Mouse (Mus musculus): Measurements from ENCODE around the gene Srpr. TPM values are rescaled to one million over a fixed set of nuclear protein-coding genes. Genes with fewer than 3 reads are reported as not detected.

Srpr gene
- polyA plus RNA-seq, 1 experiment from 2014 or later, result 98.7 TPM

DNA sequence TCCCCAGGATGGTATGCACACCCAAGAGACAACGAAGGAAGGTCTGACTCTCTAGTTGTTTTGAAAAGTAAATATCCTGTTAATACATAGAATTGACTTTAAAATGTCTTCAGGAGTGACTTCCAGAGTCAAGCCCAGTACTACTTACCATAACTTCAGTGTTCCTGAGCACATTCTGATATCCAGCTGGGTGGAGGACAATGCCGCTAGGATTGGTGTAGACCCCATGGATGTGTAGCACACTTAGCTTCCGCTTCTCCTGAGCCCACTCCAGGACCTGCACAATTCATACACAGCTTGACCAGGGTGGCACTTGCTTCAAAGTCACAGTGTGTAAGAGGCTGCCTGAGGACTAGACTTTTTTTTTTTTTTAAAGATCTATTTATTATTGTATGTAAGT, 23.5 kb downstream of the Srpr start:
- H3K36me3 ChIP-seq (ENCODE audit: control insufficient read depth, insufficient read depth, low read length), result no peaks in the 10 kb centered on the region; the same call in 1 of the 2 replicates

DNA sequence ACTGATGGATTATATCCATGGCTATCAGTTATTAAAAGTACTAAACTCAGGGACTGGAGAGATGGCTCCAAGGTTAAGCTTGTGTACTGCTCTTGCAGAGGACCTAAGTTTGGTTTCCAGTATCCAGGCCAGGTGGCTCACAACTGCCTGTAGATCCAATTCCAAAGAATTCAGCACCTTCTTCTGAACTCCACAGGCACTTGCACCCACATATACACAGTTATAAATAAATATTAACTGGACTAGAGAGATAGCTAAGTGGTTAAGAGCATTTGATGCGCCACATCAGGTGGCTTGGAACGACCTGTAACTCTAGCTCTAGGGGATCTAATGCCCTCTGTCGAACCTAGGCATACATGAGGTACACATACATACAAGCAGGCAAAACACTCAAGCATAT, 28.7 kb downstream of the Srpr start:
- Histone ChIP-seq H3K27ac (ENCODE audit: low read depth, low read length) (no peak overlapping the region), H3K9ac (ENCODE audit: low read depth, low read length) (no peak overlapping the region), H3K4me3 (ENCODE audit: low read depth, low read length) (no peak overlapping the region), H3K36me3 (ENCODE audit: control insufficient read depth, insufficient read depth, low read length) (no peaks in the 10 kb centered on the region), H3K4me2 (no peak overlapping the region), H3K9me3 (ENCODE audit: control insufficient read depth, low read length) (no peaks in the 10 kb centered on the region), H3K4me1 (replicated peaks; ENCODE audit: control insufficient read depth, insufficient read depth, low read length) (no peaks in the 10 kb centered on the region), H3K27me3 (replicated peaks; ENCODE audit: control insufficient read depth, insufficient read depth, low read length) (no peaks in the 10 kb centered on the region)
- DNase-seq (ENCODE audit: low spot score), result no peak
- 87% methylated on average over 3 of the region's 3 CpGs for WGBS
- ATAC-seq (replicated peaks; ENCODE audit: low FRiP score), result no peak

More for the DNA sequence above, 23.5 kb downstream of the Srpr start:
- 97% methylated on average over 3 of the region's 3 CpGs for WGBS
- DNase-seq (ENCODE audit: low spot score) (no peak), ATAC-seq (replicated peaks; ENCODE audit: low FRiP score) (no peak)
- H3K27me3 ChIP-seq (replicated peaks; ENCODE audit: control insufficient read depth, insufficient read depth, low read length), result no peaks in the 10 kb centered on the region
- H3K9me3 ChIP-seq (ENCODE audit: control insufficient read depth, low read length), result no peaks in the 10 kb centered on the region
- H3K9ac ChIP-seq (ENCODE audit: low read depth, low read length), result no peak overlapping the region
- no peak overlapping the region for H3K27ac ChIP-seq (ENCODE audit: low read depth, low read length)
- H3K4me1 ChIP-seq (replicated peaks; ENCODE audit: control insufficient read depth, insufficient read depth, low read length), result no peaks in the 10 kb centered on the region
- no peak overlapping the region for H3K4me2 ChIP-seq
- no peak overlapping the region for H3K4me3 ChIP-seq (ENCODE audit: low read depth, low read length)

DNA sequence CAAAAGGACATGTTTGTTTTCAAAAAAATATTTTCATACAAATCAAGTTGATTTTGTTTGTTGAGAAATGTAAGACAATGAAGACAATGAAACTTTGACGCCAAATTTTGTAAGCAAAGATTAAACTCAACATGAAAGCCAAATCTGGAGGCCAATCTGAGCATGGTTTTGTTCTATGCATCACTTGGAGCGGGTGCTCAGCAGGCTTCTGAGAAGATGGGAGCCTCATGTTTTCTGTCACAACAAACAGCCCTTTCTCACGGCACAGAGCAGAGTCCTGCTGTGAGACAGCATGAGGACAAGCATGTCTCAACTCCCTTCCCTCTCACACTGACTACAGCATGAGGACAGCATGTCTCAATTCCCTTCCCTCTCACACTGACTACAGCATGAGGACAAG, 36.0 kb downstream of the Srpr start:
- no peaks in the 10 kb centered on the region for H3K36me3 ChIP-seq (ENCODE audit: control insufficient read depth, insufficient read depth, low read length)
- H3K4me2 ChIP-seq, result no peak overlapping the region
- H3K4me1 ChIP-seq (replicated peaks; ENCODE audit: control insufficient read depth, insufficient read depth, low read length), result no peaks in the 10 kb centered on the region
- H3K27ac ChIP-seq (ENCODE audit: low read depth, low read length), result no peak overlapping the region
- ATAC-seq (replicated peaks; ENCODE audit: low FRiP score) (no peak), DNase-seq (ENCODE audit: low spot score) (no peak)
- no peaks in the 10 kb centered on the region for H3K9me3 ChIP-seq (ENCODE audit: control insufficient read depth, low read length)
- H3K27me3 ChIP-seq (replicated peaks; ENCODE audit: control insufficient read depth, insufficient read depth, low read length), result no peaks in the 10 kb centered on the region
- no peak overlapping the region for H3K4me3 ChIP-seq (ENCODE audit: low read depth, low read length)
- WGBS, result 69% methylated on average over 3 of the region's 3 CpGs
- no peak overlapping the region for H3K9ac ChIP-seq (ENCODE audit: low read depth, low read length)

DNA sequence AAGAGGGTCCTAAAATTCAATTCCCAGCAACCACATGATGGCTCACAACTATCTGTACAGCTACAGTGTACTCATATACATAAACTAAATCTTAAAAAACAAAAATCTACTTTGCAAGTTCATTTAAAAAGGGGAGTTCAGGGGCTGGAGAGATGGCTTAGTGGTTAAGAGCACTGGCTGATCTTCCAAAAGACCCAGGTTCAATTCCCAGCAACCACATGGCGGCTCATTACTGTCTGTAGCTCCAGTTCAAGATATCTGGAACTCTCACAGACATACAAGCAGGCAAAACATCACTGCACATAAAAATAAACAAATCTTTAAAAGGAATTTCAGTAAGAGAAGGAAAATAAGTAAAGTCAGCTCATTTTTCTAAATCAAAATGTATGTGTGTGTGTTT, 38.4 kb downstream of the Srpr start:
- DNase-seq (ENCODE audit: low spot score), result no peak
- H3K36me3 ChIP-seq (ENCODE audit: control insufficient read depth, insufficient read depth, low read length), result no peaks in the 10 kb centered on the region
- H3K27ac ChIP-seq (ENCODE audit: low read depth, low read length), result no peak overlapping the region
- no peaks in the 10 kb centered on the region for H3K9me3 ChIP-seq (ENCODE audit: control insufficient read depth, low read length)
- no peak overlapping the region for H3K4me2 ChIP-seq
- H3K9ac ChIP-seq (ENCODE audit: low read depth, low read length), result no peak overlapping the region
- no peaks in the 10 kb centered on the region for H3K27me3 ChIP-seq (replicated peaks; ENCODE audit: control insufficient read depth, insufficient read depth, low read length)
- 91% methylated on average over 1 of the region's 1 CpGs for WGBS
- no peak for ATAC-seq (replicated peaks; ENCODE audit: low FRiP score)
- no peaks in the 10 kb centered on the region for H3K4me1 ChIP-seq (replicated peaks; ENCODE audit: control insufficient read depth, insufficient read depth, low read length)
- no peak overlapping the region for H3K4me3 ChIP-seq (ENCODE audit: low read depth, low read length)

DNA sequence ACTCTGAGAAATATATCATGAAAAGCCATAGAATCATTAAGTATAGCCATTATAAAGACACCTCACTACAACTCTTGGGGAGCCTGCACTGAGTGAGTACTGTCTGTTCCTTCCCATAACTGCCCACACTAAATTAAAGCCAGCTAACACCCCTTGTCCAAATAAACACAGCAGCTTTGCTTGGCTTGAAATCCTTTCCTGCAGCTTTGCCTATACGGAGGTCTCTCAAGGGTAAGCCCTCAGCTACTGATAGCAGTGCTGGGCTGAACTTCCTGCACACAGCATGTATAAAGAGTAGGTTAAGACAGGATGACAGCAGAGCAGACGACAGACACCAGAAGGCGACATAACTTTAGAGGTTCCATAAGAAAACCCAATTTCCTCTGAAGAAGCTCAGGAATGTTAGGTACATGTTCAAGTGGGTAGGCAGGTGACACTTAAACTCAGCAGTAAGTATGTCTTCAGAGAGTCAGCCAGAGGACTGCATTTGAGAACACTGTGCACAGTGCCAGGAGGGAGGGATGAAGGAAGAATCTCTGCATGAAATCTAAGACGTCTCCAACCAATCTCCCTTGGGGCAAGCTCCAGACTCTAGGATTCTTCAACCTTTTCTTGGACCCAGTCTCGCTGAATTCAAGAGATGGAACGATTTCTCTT, 39.1 kb downstream of the Srpr start:
- ATAC-seq (replicated peaks; ENCODE audit: low FRiP score) (no peak), DNase-seq (ENCODE audit: low spot score) (no peak)
- H3K4me3 ChIP-seq (ENCODE audit: low read depth, low read length), result no peak overlapping the region
- 67% methylated on average over 6 of the region's 6 CpGs for WGBS
- no peak overlapping the region for H3K9ac ChIP-seq (ENCODE audit: low read depth, low read length)
- H3K36me3 ChIP-seq (ENCODE audit: control insufficient read depth, insufficient read depth, low read length), result no peaks in the 10 kb centered on the region
- no peaks in the 10 kb centered on the region for H3K9me3 ChIP-seq (ENCODE audit: control insufficient read depth, low read length)
- H3K4me1 ChIP-seq (replicated peaks; ENCODE audit: control insufficient read depth, insufficient read depth, low read length), result no peaks in the 10 kb centered on the region
- H3K4me2 ChIP-seq, result no peak overlapping the region
- H3K27ac ChIP-seq (ENCODE audit: low read depth, low read length), result no peak overlapping the region
- H3K27me3 ChIP-seq (replicated peaks; ENCODE audit: control insufficient read depth, insufficient read depth, low read length), result no peaks in the 10 kb centered on the region

DNA sequence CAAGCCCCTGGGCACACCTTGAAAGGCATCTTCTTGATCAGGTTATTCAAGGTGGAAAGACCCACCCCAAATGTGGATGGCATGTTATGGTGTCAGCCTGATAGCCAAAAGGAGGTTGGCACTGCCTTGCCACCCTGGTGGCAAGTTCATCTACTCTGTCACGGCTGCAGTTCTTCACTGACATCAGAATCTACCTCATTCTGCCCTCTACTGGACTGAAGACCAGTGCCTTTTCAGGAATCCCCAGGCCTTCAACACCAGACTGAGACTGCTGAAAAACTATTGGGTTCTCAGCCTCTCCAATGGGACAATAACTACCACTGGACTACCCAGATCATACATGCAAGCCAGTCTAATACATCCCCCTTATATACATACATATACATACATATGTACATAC, 39.8 kb downstream of the Srpr start:
- no peak overlapping the region for H3K4me3 ChIP-seq (ENCODE audit: low read depth, low read length)
- no peaks in the 10 kb centered on the region for H3K27me3 ChIP-seq (replicated peaks; ENCODE audit: control insufficient read depth, insufficient read depth, low read length)
- H3K4me2 ChIP-seq, result no peak overlapping the region
- no peak for DNase-seq (ENCODE audit: low spot score)
- no peak overlapping the region for H3K27ac ChIP-seq (ENCODE audit: low read depth, low read length)
- no peaks in the 10 kb centered on the region for H3K36me3 ChIP-seq (ENCODE audit: control insufficient read depth, insufficient read depth, low read length)
- no peak for ATAC-seq (replicated peaks; ENCODE audit: low FRiP score)
- WGBS, result 71% methylated on average over 1 of the region's 1 CpGs
- H3K9ac ChIP-seq (ENCODE audit: low read depth, low read length), result no peak overlapping the region
- no peaks in the 10 kb centered on the region for H3K4me1 ChIP-seq (replicated peaks; ENCODE audit: control insufficient read depth, insufficient read depth, low read length)
- H3K9me3 ChIP-seq (ENCODE audit: control insufficient read depth, low read length), result no peaks in the 10 kb centered on the region

DNA sequence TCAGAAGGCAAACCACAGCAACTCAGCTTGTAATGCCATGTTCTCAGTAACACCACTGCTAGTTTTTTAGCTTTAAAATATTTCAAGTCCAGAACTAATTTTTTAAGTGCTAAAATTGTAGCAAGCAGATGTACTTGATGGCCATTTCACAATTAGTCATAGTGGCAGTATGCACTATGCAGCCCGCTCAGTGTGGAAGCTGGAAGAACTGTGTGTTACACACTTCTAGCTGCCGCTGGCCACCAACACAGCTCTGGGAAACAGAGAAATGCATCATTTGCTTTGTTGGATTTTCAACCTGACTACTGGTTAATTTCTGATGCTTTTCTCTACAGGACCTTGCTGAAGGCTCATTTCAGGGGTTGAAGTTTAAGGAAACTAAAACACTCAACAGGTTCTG, 47.4 kb downstream of the Srpr start:
- WGBS, result 95% methylated on average over 2 of the region's 2 CpGs
- DNase-seq (ENCODE audit: low spot score), result no peak
- 0 out of 2 replicates have a peak, but pooled peaks cover 2% of the 10 kb centered on the region for H3K4me1 ChIP-seq (replicated peaks; ENCODE audit: control insufficient read depth, insufficient read depth, low read length)
- no peak overlapping the region for H3K4me3 ChIP-seq (ENCODE audit: low read depth, low read length)
- H3K36me3 ChIP-seq (ENCODE audit: control insufficient read depth, insufficient read depth, low read length), result no peaks in the 10 kb centered on the region
- no peaks in the 10 kb centered on the region for H3K27me3 ChIP-seq (replicated peaks; ENCODE audit: control insufficient read depth, insufficient read depth, low read length)
- H3K9ac ChIP-seq (ENCODE audit: low read depth, low read length), result no peak overlapping the region
- no peak overlapping the region for H3K27ac ChIP-seq (ENCODE audit: low read depth, low read length)
- H3K4me2 ChIP-seq, result no peak overlapping the region
- H3K9me3 ChIP-seq (ENCODE audit: control insufficient read depth, low read length), result no peaks in the 10 kb centered on the region
- no peak for ATAC-seq (replicated peaks; ENCODE audit: low FRiP score)

DNA sequence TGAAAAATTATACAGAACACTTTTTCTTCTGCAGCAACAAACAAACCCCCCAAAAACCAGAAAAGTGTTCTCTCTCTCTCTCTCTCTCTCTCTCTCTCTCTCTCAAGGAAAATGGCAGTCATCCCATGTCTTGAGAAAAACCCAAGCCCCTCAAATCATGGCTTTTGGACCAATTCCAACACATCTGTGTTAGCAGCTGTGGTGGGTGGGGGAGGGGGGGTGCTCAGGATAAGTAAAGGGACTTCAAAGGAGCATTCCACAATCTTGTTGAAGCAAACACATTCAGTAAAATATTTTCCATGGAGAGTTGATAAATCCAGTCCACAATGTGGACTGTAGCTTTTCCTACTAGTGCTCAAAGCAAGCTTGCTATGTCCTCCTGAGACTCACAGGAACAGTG, 49.5 kb downstream of the Srpr start:
- H3K4me2 ChIP-seq, result no peak overlapping the region
- H3K4me3 ChIP-seq (ENCODE audit: low read depth, low read length), result no peak overlapping the region
- no peaks in the 10 kb centered on the region for H3K9me3 ChIP-seq (ENCODE audit: control insufficient read depth, low read length)
- ATAC-seq (replicated peaks; ENCODE audit: low FRiP score), result no peak
- no peak for DNase-seq (ENCODE audit: low spot score)
- H3K27me3 ChIP-seq (replicated peaks; ENCODE audit: control insufficient read depth, insufficient read depth, low read length), result no peaks in the 10 kb centered on the region
- no peaks in the 10 kb centered on the region for H3K36me3 ChIP-seq (ENCODE audit: control insufficient read depth, insufficient read depth, low read length)
- no peak overlapping the region for H3K9ac ChIP-seq (ENCODE audit: low read depth, low read length)
- 0 out of 2 replicates have a peak, but pooled peaks cover 2% of the 10 kb centered on the region for H3K4me1 ChIP-seq (replicated peaks; ENCODE audit: control insufficient read depth, insufficient read depth, low read length)
- H3K27ac ChIP-seq (ENCODE audit: low read depth, low read length), result no peak overlapping the region

DNA sequence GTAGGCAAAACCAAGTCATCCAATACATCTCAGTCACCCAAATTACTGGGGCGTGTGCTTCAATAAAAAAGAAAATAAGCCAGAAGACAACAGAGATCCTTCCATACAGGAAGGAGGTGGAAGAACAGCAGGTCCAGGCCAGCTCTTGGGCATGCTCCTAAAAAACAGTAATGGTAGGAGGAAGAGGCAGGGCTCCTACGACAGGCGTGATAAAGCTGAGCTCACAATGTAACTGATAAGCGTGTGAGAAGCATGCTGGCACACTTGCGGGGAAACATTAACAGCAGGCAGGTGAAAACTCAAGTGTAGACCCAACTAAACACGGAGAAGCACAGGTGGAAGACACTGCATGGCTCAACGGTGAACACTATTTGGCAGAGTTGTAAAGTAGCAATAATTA, 57.4 kb downstream of the Srpr start:
- Histone ChIP-seq H3K9me3 (ENCODE audit: control insufficient read depth, low read length) (no peaks in the 10 kb centered on the region), H3K27ac (ENCODE audit: low read depth, low read length) (no peak overlapping the region), H3K4me1 (replicated peaks; ENCODE audit: control insufficient read depth, insufficient read depth, low read length) (peaks cover 5% of the 10 kb centered on the region), H3K27me3 (replicated peaks; ENCODE audit: control insufficient read depth, insufficient read depth, low read length) (no peaks in the 10 kb centered on the region), H3K4me2 (no peak overlapping the region; the same call in 1 of the 2 replicates), H3K9ac (ENCODE audit: low read depth, low read length) (no peak overlapping the region), H3K4me3 (ENCODE audit: low read depth, low read length) (no peak overlapping the region), H3K36me3 (ENCODE audit: control insufficient read depth, insufficient read depth, low read length) (no peaks in the 10 kb centered on the region)
- ATAC-seq (replicated peaks; ENCODE audit: low FRiP score) (no peak), DNase-seq (ENCODE audit: low spot score) (no peak)
- WGBS, result 63% methylated on average over 7 of the region's 7 CpGs

Data from liver, embryonic 11.5 days (tissue).